Mouse (Mus musculus): ENCODE results near the gene Zfp644. TPM values are rescaled to one million over a fixed set of nuclear protein-coding genes. Genes with fewer than 3 reads are reported as not detected.

The Zfp644 gene
- polyA plus RNA-seq (2015; fragmentation: Nextera tagmentation; extraction: Ambion mirVana): 57.1 and 66.6 TPM in 2 replicates

GRCm38 (mm10) chr5:106696396-106697337, at the start of gene Zfp644:
Gene Zfp644, minus strand, starts transcription at chr5:106697287.
- no peaks in the 10 kb centered on the region for H3K27me3 ChIP-seq

DNA sequence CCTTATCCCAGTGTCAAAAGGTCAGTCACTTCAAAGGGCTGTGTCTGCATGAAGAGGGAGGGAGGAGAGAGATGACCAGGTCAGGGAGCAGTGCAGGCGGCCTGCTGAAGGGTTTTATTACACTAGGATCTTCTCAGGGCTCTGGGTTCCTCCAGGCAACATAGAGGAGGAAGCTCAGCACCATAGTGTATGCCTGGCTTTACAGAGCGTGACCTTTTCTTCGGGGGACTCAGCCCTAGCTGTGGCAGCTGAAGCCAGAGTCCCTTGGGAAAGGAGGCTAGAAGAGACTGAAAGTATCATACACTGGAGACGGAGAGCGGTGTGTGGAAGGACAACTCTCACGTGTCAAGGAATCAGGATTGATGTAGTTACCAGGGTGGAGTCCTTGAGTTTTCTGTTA, 42.6 kb upstream of the Zfp644 start:
- 35% methylated on average over 6 of the region's 6 CpGs for WGBS
- Histone ChIP-seq H3K27ac (replicated peaks) (no peak overlapping the region), H3K4me1 (no peaks in the 10 kb centered on the region), H3K36me3 (no peaks in the 10 kb centered on the region), H3K4me3 (replicated peaks) (no peak overlapping the region), H3K4me2 (replicated peaks) (no peak overlapping the region), H3K9ac (no peak overlapping the region), H3K9me3 (replicated peaks) (no peaks in the 10 kb centered on the region), H3K27me3 (no peaks in the 10 kb centered on the region)
- ATAC-seq (ENCODE audit: insufficient number of reproducible peaks, low FRiP score, low TSS enrichment, low read depth): no peak

More at GRCm38 (mm10) chr5:106696396-106697337, at the start of gene Zfp644:
- no peaks in the 10 kb centered on the region for H3K9me3 ChIP-seq (replicated peaks)
- peaks cover 9% of the 10 kb centered on the region for H3K4me1 ChIP-seq
- peak within 1 kb of the TSS; percentile 58 for H3K4me2 ChIP-seq (replicated peaks)
- peak within 1 kb of the TSS; percentile 99 for H3K27ac ChIP-seq (replicated peaks)
- no peaks in the 10 kb centered on the region for H3K36me3 ChIP-seq
- WGBS: 1% methylated on average over 71 of the region's 71 CpGs
- H3K9ac ChIP-seq: peak within 1 kb of the TSS; percentile 89
- peak; percentile 91 for ATAC-seq (ENCODE audit: insufficient number of reproducible peaks, low FRiP score, low TSS enrichment, low read depth)
- H3K4me3 ChIP-seq (replicated peaks): peak within 1 kb of the TSS; percentile 86

- 89% methylated on average over 3 of the region's 3 CpGs for WGBS
- Histone ChIP-seq H3K9ac (no peak overlapping the region), H3K4me2 (replicated peaks) (no peak overlapping the region), H3K27ac (replicated peaks) (no peak overlapping the region), H3K9me3 (replicated peaks) (no peaks in the 10 kb centered on the region), H3K27me3 (no peaks in the 10 kb centered on the region), H3K4me1 (no peaks in the 10 kb centered on the region), H3K36me3 (no peaks in the 10 kb centered on the region), H3K4me3 (replicated peaks) (no peak overlapping the region)
- no peak for ATAC-seq (ENCODE audit: insufficient number of reproducible peaks, low FRiP score, low TSS enrichment, low read depth)
Observed at GRCm38 (mm10) chr5:106723487-106723886, 26.4 kb upstream of the Zfp644 start.

DNA sequence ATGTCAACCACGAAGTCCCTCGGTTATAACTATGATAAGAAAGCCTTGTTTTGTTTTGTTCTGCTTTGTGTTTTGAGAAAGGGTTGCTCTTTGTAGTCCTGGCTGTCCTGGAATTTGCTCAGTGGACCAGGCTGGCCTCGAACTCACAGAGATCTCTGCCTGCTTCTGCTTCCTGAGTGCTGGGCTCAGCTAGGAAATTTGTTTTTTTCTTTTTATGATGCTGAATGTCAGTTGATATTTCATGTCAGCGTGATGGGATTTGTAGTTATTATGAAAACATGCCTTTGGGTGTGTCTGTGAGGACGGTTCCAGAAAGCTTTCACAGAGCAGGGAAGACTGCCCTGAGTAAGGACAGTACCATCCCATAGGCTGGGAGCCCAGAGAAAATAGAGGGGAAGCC, 25.7 kb upstream of the Zfp644 start:
- Histone ChIP-seq H3K9ac (no peak overlapping the region), H3K4me2 (replicated peaks) (no peak overlapping the region), H3K9me3 (replicated peaks) (no peaks in the 10 kb centered on the region), H3K27ac (replicated peaks) (no peak overlapping the region), H3K4me3 (replicated peaks) (no peak overlapping the region), H3K4me1 (no peaks in the 10 kb centered on the region), H3K27me3 (no peaks in the 10 kb centered on the region), H3K36me3 (no peaks in the 10 kb centered on the region)
- 62% methylated on average over 5 of the region's 5 CpGs for WGBS
- no peak for ATAC-seq (ENCODE audit: insufficient number of reproducible peaks, low FRiP score, low TSS enrichment, low read depth)

- peak; percentile 63; the same call in 1 of the 2 replicates for ATAC-seq (ENCODE audit: insufficient number of reproducible peaks, low FRiP score, low TSS enrichment, low read depth)
- H3K4me2 ChIP-seq (replicated peaks): peak overlapping the region; percentile 19; the same call in 1 of the 2 replicates
- H3K4me1 ChIP-seq: peaks cover 18% of the 10 kb centered on the region
- no peak overlapping the region for H3K4me3 ChIP-seq (replicated peaks)
- no peak overlapping the region for H3K9ac ChIP-seq
- 25% methylated on average over 3 of the region's 3 CpGs for WGBS
- H3K27ac ChIP-seq (replicated peaks): peak overlapping the region; percentile 78
- H3K27me3 ChIP-seq: no peaks in the 10 kb centered on the region
- no peaks in the 10 kb centered on the region for H3K9me3 ChIP-seq (replicated peaks)
- no peaks in the 10 kb centered on the region for H3K36me3 ChIP-seq
Observed at GRCm38 (mm10) chr5:106711870-106712277, 14.8 kb upstream of the Zfp644 start.

DNA sequence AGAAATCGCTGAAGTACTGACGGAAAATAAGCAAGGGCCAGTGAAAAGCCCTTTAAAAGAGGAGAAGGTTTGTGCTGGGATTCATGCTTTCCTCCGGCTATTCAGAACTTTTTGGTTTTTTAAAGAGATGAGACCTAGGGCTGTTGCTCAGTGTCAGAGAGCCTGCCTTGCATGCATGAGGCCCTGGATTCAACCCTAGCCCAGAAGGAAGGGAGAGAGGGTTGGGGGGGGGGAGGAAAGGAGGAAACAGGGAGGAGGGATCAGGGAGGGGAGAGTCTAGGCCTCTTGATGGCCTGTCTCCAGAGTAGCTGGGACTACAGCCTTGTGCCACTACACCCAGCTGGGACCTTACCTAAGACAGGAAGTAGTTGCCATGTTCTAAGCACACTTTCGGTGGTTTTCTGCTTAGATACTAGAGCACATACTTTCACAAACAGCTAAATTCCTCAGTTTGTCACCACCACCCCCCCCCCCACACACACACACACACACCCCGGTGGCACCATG, 14.2 kb upstream of the Zfp644 start:
- H3K36me3 ChIP-seq: no peaks in the 10 kb centered on the region
- peaks cover 18% of the 10 kb centered on the region for H3K4me1 ChIP-seq
- H3K9ac ChIP-seq: no peak overlapping the region
- no peak for ATAC-seq (ENCODE audit: insufficient number of reproducible peaks, low FRiP score, low TSS enrichment, low read depth)
- H3K4me3 ChIP-seq (replicated peaks): no peak overlapping the region
- H3K27ac ChIP-seq (replicated peaks): peak overlapping the region; percentile 78; the same call in 1 of the 2 replicates
- no peaks in the 10 kb centered on the region for H3K9me3 ChIP-seq (replicated peaks)
- WGBS: 74% methylated on average over 5 of the region's 5 CpGs
- H3K27me3 ChIP-seq: no peaks in the 10 kb centered on the region
- H3K4me2 ChIP-seq (replicated peaks): peak overlapping the region; percentile 19; the same call in 1 of the 2 replicates

GRCm38 (mm10) chr5:106710611-106711010, 13.5 kb upstream of the Zfp644 start:
- H3K9me3 ChIP-seq (replicated peaks): no peaks in the 10 kb centered on the region
- H3K4me2 ChIP-seq (replicated peaks): no peak overlapping the region
- no peaks in the 10 kb centered on the region for H3K27me3 ChIP-seq
- no peak overlapping the region for H3K27ac ChIP-seq (replicated peaks)
- no peaks in the 10 kb centered on the region for H3K36me3 ChIP-seq
- ATAC-seq (ENCODE audit: insufficient number of reproducible peaks, low FRiP score, low TSS enrichment, low read depth): no peak
- H3K4me3 ChIP-seq (replicated peaks): no peak overlapping the region
- H3K4me1 ChIP-seq: peaks cover 18% of the 10 kb centered on the region
- WGBS: 75% methylated on average over 12 of the region's 12 CpGs
- no peak overlapping the region for H3K9ac ChIP-seq

DNA sequence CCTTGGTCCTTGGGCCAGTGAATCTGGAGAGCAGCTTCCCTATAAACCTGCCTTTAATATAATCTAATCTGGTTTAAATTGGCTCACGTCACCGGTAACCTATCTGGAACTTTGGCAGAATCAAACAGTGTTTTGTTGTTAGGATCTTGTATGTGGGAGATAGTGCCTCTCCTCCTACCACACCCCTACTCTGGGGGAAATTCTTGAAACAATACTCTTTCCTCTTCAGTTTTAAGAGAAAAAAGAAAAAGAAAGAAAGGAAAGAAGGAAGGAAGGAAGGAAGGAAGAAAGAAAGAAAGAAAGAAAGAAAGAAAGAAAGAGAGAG, 13.0 kb upstream of the Zfp644 start:
- no peak overlapping the region for H3K4me3 ChIP-seq (replicated peaks)
- no peak overlapping the region for H3K27ac ChIP-seq (replicated peaks)
- H3K9me3 ChIP-seq (replicated peaks): no peaks in the 10 kb centered on the region
- no peak overlapping the region for H3K4me2 ChIP-seq (replicated peaks)
- H3K9ac ChIP-seq: no peak overlapping the region
- H3K36me3 ChIP-seq: no peaks in the 10 kb centered on the region
- H3K4me1 ChIP-seq: peaks cover 18% of the 10 kb centered on the region
- 38% methylated on average over 2 of the region's 2 CpGs for WGBS
- H3K27me3 ChIP-seq: no peaks in the 10 kb centered on the region
- no peak for ATAC-seq (ENCODE audit: insufficient number of reproducible peaks, low FRiP score, low TSS enrichment, low read depth)

- Histone ChIP-seq H3K4me3 (replicated peaks) (no peak overlapping the region), H3K27me3 (no peaks in the 10 kb centered on the region), H3K4me2 (replicated peaks) (no peak overlapping the region), H3K9ac (no peak overlapping the region), H3K4me1 (peaks cover 18% of the 10 kb centered on the region), H3K36me3 (no peaks in the 10 kb centered on the region), H3K9me3 (replicated peaks) (no peaks in the 10 kb centered on the region), H3K27ac (replicated peaks) (no peak overlapping the region)
- 41% methylated on average over 11 of the region's 11 CpGs for WGBS
- no peak for ATAC-seq (ENCODE audit: insufficient number of reproducible peaks, low FRiP score, low TSS enrichment, low read depth)
Observed at GRCm38 (mm10) chr5:106709388-106710084, 12.4 kb upstream of the Zfp644 start.

- no peaks in the 10 kb centered on the region for H3K27me3 ChIP-seq
- H3K4me3 ChIP-seq (replicated peaks): no peak overlapping the region
- peaks cover 8% of the 10 kb centered on the region for H3K4me1 ChIP-seq
- no peak overlapping the region for H3K4me2 ChIP-seq (replicated peaks)
- H3K27ac ChIP-seq (replicated peaks): no peak overlapping the region
- H3K36me3 ChIP-seq: no peaks in the 10 kb centered on the region
- no peaks in the 10 kb centered on the region for H3K9me3 ChIP-seq (replicated peaks)
- WGBS: 85% methylated on average over 3 of the region's 3 CpGs
- no peak overlapping the region for H3K9ac ChIP-seq
- ATAC-seq (ENCODE audit: insufficient number of reproducible peaks, low FRiP score, low TSS enrichment, low read depth): no peak
Observed at GRCm38 (mm10) chr5:106706363-106706762, 9.3 kb upstream of the Zfp644 start.

- Histone ChIP-seq H3K4me1 (peaks cover 5% of the 10 kb centered on the region; the same call in 1 of the 2 replicates), H3K9ac (no peak overlapping the region), H3K27ac (replicated peaks) (no peak overlapping the region), H3K9me3 (replicated peaks) (no peaks in the 10 kb centered on the region), H3K27me3 (no peaks in the 10 kb centered on the region), H3K4me2 (replicated peaks) (no peak overlapping the region), H3K36me3 (no peaks in the 10 kb centered on the region), H3K4me3 (replicated peaks) (no peak overlapping the region)
- WGBS: 78% methylated on average over 5 of the region's 5 CpGs
- ATAC-seq (ENCODE audit: insufficient number of reproducible peaks, low FRiP score, low TSS enrichment, low read depth): no peak
Observed at GRCm38 (mm10) chr5:106705162-106705561, 8.1 kb upstream of the Zfp644 start.
